Mouse (Mus musculus): ENCODE measurements at regions not wholly inside any gene's neighbourhood (a gene's known extent, or its start where the extent isn't known, plus 50 kb on each side); places are given as distances from the start of the nearest gene placed in this dataset.

DNA sequence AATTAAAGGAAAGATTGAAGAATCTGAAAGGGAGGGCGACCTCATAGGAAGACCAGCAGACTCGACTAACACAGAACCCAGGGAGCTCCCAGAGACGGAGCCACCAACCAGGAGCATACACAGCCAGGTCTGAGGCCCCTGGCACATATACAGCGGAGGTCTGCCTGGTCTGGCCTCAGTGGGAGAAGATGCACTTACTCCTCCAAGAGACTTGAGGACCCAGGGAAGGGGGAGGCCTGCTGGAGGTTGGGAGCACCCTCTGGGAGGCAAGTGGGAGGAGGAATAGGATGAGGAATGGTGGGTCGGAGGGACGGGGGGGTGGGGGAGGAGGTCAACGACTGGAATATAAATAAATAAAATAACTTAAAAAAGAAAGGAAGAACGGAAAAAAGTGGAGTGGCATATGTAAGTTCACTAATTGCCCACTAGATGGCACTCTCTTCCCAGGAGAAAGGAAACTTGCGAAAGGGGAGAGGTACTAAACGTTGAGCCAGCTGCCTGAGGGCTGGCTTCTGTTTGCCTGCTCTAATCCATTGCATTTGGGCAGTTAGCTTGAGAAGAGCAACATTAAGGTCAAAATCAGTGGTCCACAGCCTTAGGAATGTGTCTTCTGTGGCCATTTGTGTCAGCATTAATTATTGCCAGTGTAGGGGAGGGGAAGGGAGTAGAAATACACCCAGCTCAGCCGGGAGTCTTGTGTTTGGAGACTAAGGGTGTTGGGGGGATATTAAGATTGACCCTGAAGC lies 55.0 kb upstream of the Fam180a start:
- TF ChIP-seq GATA1 (IDR thresholded peaks at IDR 0.05; ENCODE audit: low read length): no peak
- TF ChIP-seq TAL1 (IDR thresholded peaks at IDR 0.05; ENCODE audit: low read length): no peak
- H3K4me3 ChIP-seq (replicated peaks): peak overlapping the region; percentile 40
- no peaks in the 10 kb centered on the region for H3K36me3 ChIP-seq (ENCODE audit: control insufficient read depth)
- H3K9me3 ChIP-seq (ENCODE audit: control insufficient read depth, low read length): no peaks in the 10 kb centered on the region
- no peaks in the 10 kb centered on the region for H3K27me3 ChIP-seq (ENCODE audit: control insufficient read depth)
- peaks cover 12% of the 10 kb centered on the region for H3K4me1 ChIP-seq (ENCODE audit: control insufficient read depth)

DNA sequence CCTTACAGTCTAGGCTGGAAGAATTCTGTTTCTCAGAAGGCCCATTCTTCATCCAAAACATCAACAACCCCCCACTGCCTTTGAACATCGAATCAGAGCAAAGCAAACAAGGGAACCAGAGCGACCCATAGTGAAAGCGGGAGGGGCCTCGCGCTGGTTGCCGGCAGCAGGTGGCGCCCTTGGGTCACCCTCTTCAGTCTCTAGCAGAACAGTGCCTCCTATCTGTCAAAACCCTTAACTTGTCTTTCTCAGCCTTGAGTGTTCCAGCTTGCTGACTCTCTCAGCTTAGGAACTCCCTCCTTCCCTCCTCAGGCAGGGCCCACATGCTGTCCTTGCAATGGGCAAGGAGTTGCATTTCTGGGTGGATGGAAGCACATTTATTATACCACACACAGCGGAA lies 53.9 kb upstream of the Fam180a start:
- no peak for TF ChIP-seq TAL1 (IDR thresholded peaks at IDR 0.05; ENCODE audit: low read length)
- TF ChIP-seq GATA1 (IDR thresholded peaks at IDR 0.05; ENCODE audit: low read length): no peak
- H3K4me3 ChIP-seq (replicated peaks): peak overlapping the region; percentile 17
- no peaks in the 10 kb centered on the region for H3K9me3 ChIP-seq (ENCODE audit: control insufficient read depth, low read length)
- no peaks in the 10 kb centered on the region for H3K27me3 ChIP-seq (ENCODE audit: control insufficient read depth)
- H3K36me3 ChIP-seq (ENCODE audit: control insufficient read depth): no peaks in the 10 kb centered on the region
- H3K4me1 ChIP-seq (ENCODE audit: control insufficient read depth): peaks cover 12% of the 10 kb centered on the region

DNA sequence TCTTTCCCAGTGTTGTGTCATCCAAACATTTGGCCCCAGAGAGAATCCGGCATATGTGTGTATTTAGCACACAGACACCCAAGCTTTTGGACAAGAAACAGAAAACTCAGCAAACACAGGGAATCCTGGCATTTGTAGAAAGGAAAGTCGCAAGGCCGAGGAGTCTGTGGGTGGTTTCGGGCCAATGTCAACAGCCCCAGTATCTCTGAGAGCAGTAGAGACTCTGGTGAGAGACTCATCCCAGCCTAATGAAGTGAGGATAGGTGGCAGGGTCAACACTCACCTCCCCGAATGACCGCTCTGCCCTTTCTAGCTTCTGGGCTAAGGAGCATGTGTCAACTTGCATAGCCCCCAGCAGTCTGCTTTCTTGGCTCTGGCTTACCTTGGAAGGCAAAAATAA lies 52.9 kb upstream of the Fam180a start:
- Histone ChIP-seq H3K27me3 (ENCODE audit: control insufficient read depth) (no peaks in the 10 kb centered on the region), H3K9me3 (ENCODE audit: control insufficient read depth, low read length) (no peaks in the 10 kb centered on the region), H3K4me3 (replicated peaks) (no peak overlapping the region), H3K36me3 (ENCODE audit: control insufficient read depth) (no peaks in the 10 kb centered on the region), H3K4me1 (ENCODE audit: control insufficient read depth) (peaks cover 12% of the 10 kb centered on the region)
- TF ChIP-seq TAL1 (IDR thresholded peaks at IDR 0.05; ENCODE audit: low read length) (no peak), GATA1 (IDR thresholded peaks at IDR 0.05; ENCODE audit: low read length) (no peak)

GRCm38 (mm10) chr6:35377535-35377934 lies 51.6 kb upstream of the Fam180a start:
- H3K36me3 ChIP-seq (ENCODE audit: control insufficient read depth): no peaks in the 10 kb centered on the region
- TF ChIP-seq GATA1 (IDR thresholded peaks at IDR 0.05; ENCODE audit: low read length) (no peak), TAL1 (IDR thresholded peaks at IDR 0.05; ENCODE audit: low read length) (no peak)

DNA sequence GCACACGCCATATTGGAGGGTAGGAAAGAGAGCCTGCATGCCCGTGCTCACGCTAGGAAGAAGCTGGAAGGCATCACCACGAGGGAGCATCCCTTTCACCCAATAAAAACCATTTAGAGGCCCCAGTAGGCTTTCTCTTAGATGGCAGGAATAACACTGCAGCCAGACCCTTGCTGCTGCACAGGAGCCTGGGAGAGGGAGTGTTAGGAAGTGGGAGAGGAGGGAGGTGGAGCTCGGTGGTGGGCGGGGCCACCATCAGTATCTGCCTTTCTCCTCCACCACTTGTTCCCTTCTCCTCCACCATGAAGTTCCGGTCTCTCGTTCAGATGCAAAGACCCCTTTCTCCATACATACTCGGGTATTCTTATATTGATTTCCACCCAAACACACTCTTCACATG lies 50.6 kb upstream of the Fam180a start:
- TF ChIP-seq TAL1 (IDR thresholded peaks at IDR 0.05; ENCODE audit: low read length) (no peak), GATA1 (IDR thresholded peaks at IDR 0.05; ENCODE audit: low read length) (no peak)
- peaks cover 12% of the 10 kb centered on the region for H3K4me1 ChIP-seq (ENCODE audit: control insufficient read depth)

More at GRCm38 (mm10) chr6:35377535-35377934, 51.6 kb upstream of the Fam180a start:
- Histone ChIP-seq H3K27me3 (ENCODE audit: control insufficient read depth) (no peaks in the 10 kb centered on the region), H3K9me3 (ENCODE audit: control insufficient read depth, low read length) (no peaks in the 10 kb centered on the region), H3K4me3 (replicated peaks) (no peak overlapping the region), H3K4me1 (ENCODE audit: control insufficient read depth) (peaks cover 12% of the 10 kb centered on the region)

More for the DNA sequence above, 50.6 kb upstream of the Fam180a start:
- Histone ChIP-seq H3K27me3 (ENCODE audit: control insufficient read depth) (no peaks in the 10 kb centered on the region), H3K36me3 (ENCODE audit: control insufficient read depth) (no peaks in the 10 kb centered on the region), H3K4me3 (replicated peaks) (no peak overlapping the region), H3K9me3 (ENCODE audit: control insufficient read depth, low read length) (no peaks in the 10 kb centered on the region)
